Mouse (Mus musculus): ENCODE measurements around the gene Gm8693. TPM values are rescaled to one million over a fixed set of nuclear protein-coding genes. Genes with fewer than 3 reads are reported as not detected.

The Gm8693 gene
- polyA plus RNA-seq (2012; ENCODE audit: low replicate concordance): not detected in 2 replicates

GRCm38 (mm10) chr7:22692217-22692616, at the start of gene Gm8693:
Gene Gm8693, minus strand, starts transcription at chr7:22692317.

GRCm38 (mm10) chr7:22719610-22720009, 27.5 kb upstream of the Gm8693 start, which contains the start of gene Gm4567:
Gene Gm4567, minus strand, starts transcription at chr7:22719710.

GRCm38 (mm10) chr7:22657718-22658117, 34.4 kb downstream of the Gm8693 start, which contains the start of gene Vmn1r155:
Gene Vmn1r155, plus strand, starts transcription at chr7:22658018.

Other genes with a start within 250 kb of the Gm8693 start
- not detected in 2 replicates for gene Gm10665, start 228.2 kb downstream of the Gm8693 start, polyA plus RNA-seq (2012; ENCODE audit: low replicate concordance)
- not detected in 2 replicates for gene Vmn1r151, start 192.6 kb downstream of the Gm8693 start, polyA plus RNA-seq (2012; ENCODE audit: low replicate concordance)
- not detected in 2 replicates for gene Vmn1r152, start 169.3 kb downstream of the Gm8693 start, polyA plus RNA-seq (2012; ENCODE audit: low replicate concordance)
- gene Gm8677, start 157.4 kb downstream of the Gm8693 start, polyA plus RNA-seq (2012; ENCODE audit: low replicate concordance): not detected in 2 replicates
- gene Gm4201, start 127.0 kb downstream of the Gm8693 start, polyA plus RNA-seq (2012; ENCODE audit: low replicate concordance): not detected in 2 replicates
- not detected in 2 replicates for gene Gm4565, start 104.2 kb downstream of the Gm8693 start, polyA plus RNA-seq (2012; ENCODE audit: low replicate concordance)
- gene Vmn1r155, start 34.3 kb downstream of the Gm8693 start, polyA plus RNA-seq (2012; ENCODE audit: low replicate concordance): not detected in 2 replicates
- gene Gm4567, start 27.4 kb upstream of the Gm8693 start, polyA plus RNA-seq (2012; ENCODE audit: low replicate concordance): not detected in 2 replicates
- not detected in 2 replicates for gene Vmn1r157, start 69.4 kb upstream of the Gm8693 start, polyA plus RNA-seq (2012; ENCODE audit: low replicate concordance)
- not detected in 2 replicates for gene Vmn1r158, start 98.5 kb upstream of the Gm8693 start, polyA plus RNA-seq (2012; ENCODE audit: low replicate concordance)
- gene Vmn1r159, start 151.3 kb upstream of the Gm8693 start, polyA plus RNA-seq (2012; ENCODE audit: low replicate concordance): not detected in 2 replicates
- not detected in 2 replicates for gene Vmn1r160, start 178.9 kb upstream of the Gm8693 start, polyA plus RNA-seq (2012; ENCODE audit: low replicate concordance)